Mouse (Mus musculus) lung, adult 2 months (tissue): ENCODE results near the gene Chrdl2. TPM values are rescaled to one million over a fixed set of nuclear protein-coding genes. Genes with fewer than 3 reads are reported as not detected.
"Not testable (repeated sequence)": the region's sequence is repeated elsewhere in the genome, so short reads cannot be mapped to it uniquely, and the experiment has no call there.

Experiments used
- DNase-seq: peaks from one replicate; pipeline ENCODE4 v3.0.0; 2022
- H3K4me1 ChIP-seq: fragments of 200-500 bp; 2 replicates; pipeline ENCODE4 v1.6.1; 2011; ENCODE audit warnings: low read length; ENCODE audit not compliant: control insufficient read depth, insufficient read depth
- H3K4me3 ChIP-seq: fragments of 200-500 bp; replicated peaks from 2 replicates; pipeline ENCODE3; 2011; ENCODE audit warnings: low read depth, mild to moderate bottlenecking, control low read depth, low read length; ENCODE audit errors: extremely low read depth
- CTCF ChIP-seq: fragments of 200-500 bp; IDR thresholded peaks from 2 replicates; pipeline ENCODE4 v1.5.1; 2011; ENCODE audit warnings: mild to moderate bottlenecking, low read length, control low read depth; ENCODE audit not compliant: insufficient read depth
- POLR2A ChIP-seq: fragments of 200-500 bp; IDR thresholded peaks from 2 replicates; pipeline ENCODE4 v1.6.1; 2011; ENCODE audit warnings: low read depth, mild to moderate bottlenecking, control low read depth, low read length, borderline replicate concordance; ENCODE audit errors: extremely low read depth
- WGBS: fragments of 180-500 bp; shearing (Covaris S2); methylation state at CpG from one replicate; pipeline ENCODE4 v1.1.7; 2018; 5-methylcytosine and 5-hydroxymethylcytosine counted together
- polyA plus RNA-seq: library from polyadenylated mRNA; depleted of rRNA; stranded (reverse); fragments of >200 nt; gene quantifications from 2 replicates; pipeline ENCODE4 v1.2.3, GENCODE M21; 2012; rRNA removed

The Chrdl2 gene
- 0.28 and 0.29 TPM in 2 replicates for polyA plus RNA-seq

GRCm38 (mm10) chr7:100005790-100006189 lies at the start of gene Chrdl2:
Gene Chrdl2, plus strand, starts transcription at chr7:100006172.
- Histone ChIP-seq H3K4me1 (no peaks in the 10 kb centered on the region), H3K4me3 (no peak within 1 kb of the TSS)
- no peak for TF ChIP-seq CTCF
- TF ChIP-seq POLR2A: no peak
- 2% methylated on average over 43 of the region's 44 CpGs for WGBS
- DNase-seq: no peak

- H3K4me3 ChIP-seq: no peak overlapping the region
- H3K4me1 ChIP-seq: peaks cover 15% of the 10 kb centered on the region
- TF ChIP-seq POLR2A (no peak), CTCF (no peak)
- 83% methylated on average over 12 of the region's 12 CpGs for WGBS
- DNase-seq: no peak
These were observed 48.6 kb upstream of the Chrdl2 start for GRCm38 (mm10) chr7:99957226-99957965.

GRCm38 (mm10) chr7:99960571-99960970 lies 45.4 kb upstream of the Chrdl2 start:
- WGBS: 58% methylated on average over 2 of the region's 2 CpGs
- DNase-seq, H3K4me3 ChIP-seq: not testable (repeated sequence)
- peaks cover 31% of the 10 kb centered on the region for H3K4me1 ChIP-seq

- Histone ChIP-seq H3K4me3 (no peak overlapping the region), H3K4me1 (peaks cover 31% of the 10 kb centered on the region)
- no peak for TF ChIP-seq CTCF
- TF ChIP-seq POLR2A: no peak
- DNase-seq: no peak
- 93% methylated on average over 2 of the region's 2 CpGs for WGBS
These were observed 44.5 kb upstream of the Chrdl2 start for GRCm38 (mm10) chr7:99961518-99961917.

GRCm38 (mm10) chr7:99962536-99963236 lies 43.3 kb upstream of the Chrdl2 start:
- H3K4me1 ChIP-seq: peaks cover 31% of the 10 kb centered on the region
- 28% methylated on average over 8 of the region's 8 CpGs for WGBS
- peak overlapping the region; percentile 9 for H3K4me3 ChIP-seq
- no peak for DNase-seq
- TF ChIP-seq POLR2A: no peak
- TF ChIP-seq CTCF: no peak

GRCm38 (mm10) chr7:99963237-99963860 lies 42.6 kb upstream of the Chrdl2 start:
- H3K4me3 ChIP-seq: no peak overlapping the region
- TF ChIP-seq POLR2A: no peak
- no peak for TF ChIP-seq CTCF
- H3K4me1 ChIP-seq: peaks cover 31% of the 10 kb centered on the region
- no peak for DNase-seq
- WGBS: 60% methylated on average over 3 of the region's 3 CpGs

GRCm38 (mm10) chr7:99965020-99965841 lies 40.7 kb upstream of the Chrdl2 start:
- 40% methylated on average over 9 of the region's 9 CpGs for WGBS
- Histone ChIP-seq H3K4me1 (peaks cover 33% of the 10 kb centered on the region), H3K4me3 (no peak overlapping the region)
- TF ChIP-seq CTCF (no peak), POLR2A (no peak)
- DNase-seq: no peak

GRCm38 (mm10) chr7:99966011-99966721 lies 39.8 kb upstream of the Chrdl2 start:
- no peak for DNase-seq
- 65% methylated on average over 9 of the region's 9 CpGs for WGBS
- Histone ChIP-seq H3K4me3 (no peak overlapping the region), H3K4me1 (peaks cover 32% of the 10 kb centered on the region)
- TF ChIP-seq CTCF (no peak), POLR2A (no peak)

GRCm38 (mm10) chr7:99969151-99969550 lies 36.8 kb upstream of the Chrdl2 start:
- 82% methylated on average over 4 of the region's 4 CpGs for WGBS
- Histone ChIP-seq H3K4me1 (peaks cover 13% of the 10 kb centered on the region), H3K4me3 (no peak overlapping the region)
- TF ChIP-seq POLR2A (no peak), CTCF (no peak)
- DNase-seq: no peak
